ENCODE assay signal across 9 mouse cellular contexts in the genomic region with DNA sequence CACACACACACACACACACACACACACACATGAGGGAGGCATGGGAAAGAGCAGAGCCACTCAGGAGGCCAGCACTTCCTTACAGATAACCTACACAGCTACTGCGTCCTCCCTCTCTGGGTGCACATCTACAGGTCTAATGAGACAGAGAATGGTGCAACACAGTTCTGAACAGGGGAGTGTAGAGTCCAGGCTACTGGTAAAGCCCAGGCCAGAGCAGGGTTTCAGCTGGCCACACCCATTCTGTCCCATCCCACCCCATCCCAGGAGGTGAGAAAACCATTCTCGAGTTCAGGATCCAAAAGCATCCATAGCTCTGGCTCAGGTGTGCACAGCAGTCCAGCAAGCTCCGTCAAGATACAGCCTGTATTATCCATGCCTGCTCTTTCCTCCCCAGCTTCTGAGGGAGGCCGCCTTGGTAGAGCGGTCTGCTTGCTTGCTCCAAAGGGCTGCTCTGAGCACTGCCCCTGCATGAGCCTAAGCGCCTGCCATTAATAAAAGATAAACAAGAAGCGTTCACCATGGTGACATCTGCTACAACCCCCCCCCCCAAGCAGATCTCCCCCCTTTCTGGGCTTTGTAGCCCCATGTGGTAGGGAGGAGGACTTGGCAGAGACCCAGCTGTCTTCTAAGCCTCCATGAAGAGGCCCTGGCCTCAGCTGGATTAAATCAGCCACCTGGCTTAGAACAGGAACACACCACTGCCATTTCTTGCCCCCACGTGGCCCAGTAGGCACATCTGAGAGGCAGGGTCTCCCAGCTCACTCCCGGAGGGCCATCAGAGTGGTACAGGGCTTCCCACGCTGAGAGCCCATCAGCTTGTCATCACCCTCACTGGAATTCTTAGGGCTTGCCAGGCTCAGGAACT.
DNase-seq lines count a peak whose midpoint lies in the region; ATAC-seq lines count a peak whose summit lies in the region.
"Had no signal": no experiment of that assay in that cellular context is flagged by ENCODE, and none has a peak within 500 bp of the region (broad histone marks: within the 10 kb centered on the region; RNA-seq: fewer than 3 reads in every experiment).

No protein-coding gene starts in this region.

- H3K27ac ChIP-seq in hindbrain, embryonic 16.5 days (ENCODE audit: low read depth, low read length), result peak overlapping the region; percentile 20; the same call in 1 of the 2 replicates
- H3K27ac ChIP-seq in midbrain, embryonic 11.5 days (ENCODE audit: low read depth, low read length), result no peak overlapping the region
- H3K27ac ChIP-seq: liver, embryonic 14.5 days had no signal

- WGBS in hindbrain, embryonic 16.5 days, result 27% methylated on average over 10 of the region's 10 CpGs
- 57% methylated on average over 10 of the region's 10 CpGs for WGBS in midbrain, embryonic 11.5 days

- peaks cover 15% of the 10 kb centered on the region for H3K4me1 ChIP-seq in hindbrain, embryonic 16.5 days (ENCODE audit: control insufficient read depth, insufficient read depth, low read depth, low read length)
- H3K4me1 ChIP-seq in midbrain, embryonic 11.5 days (ENCODE audit: control insufficient read depth, insufficient read depth, low read length), result peaks cover 6% of the 10 kb centered on the region

- no peaks in the 10 kb centered on the region for H3K27me3 ChIP-seq in hindbrain, embryonic 16.5 days (replicated peaks; ENCODE audit: control insufficient read depth, insufficient read depth, low read length)
- no peaks in the 10 kb centered on the region for H3K27me3 ChIP-seq in midbrain, embryonic 11.5 days (ENCODE audit: control insufficient read depth, insufficient read depth, low read length)

- no peaks in the 10 kb centered on the region for H3K36me3 ChIP-seq in hindbrain, embryonic 16.5 days (ENCODE audit: control insufficient read depth, insufficient read depth, low read length)
- no peaks in the 10 kb centered on the region for H3K36me3 ChIP-seq in midbrain, embryonic 11.5 days (ENCODE audit: control insufficient read depth, insufficient read depth, low read length)

- no peak overlapping the region for H3K4me3 ChIP-seq in hindbrain, embryonic 16.5 days (ENCODE audit: low read length)
- H3K4me3 ChIP-seq in midbrain, embryonic 11.5 days (ENCODE audit: low read depth, low read length), result no peak overlapping the region

- peak; percentile 44 for DNase-seq in ovary, postnatal 14 days (ENCODE audit: low spot score)
- no peak for DNase-seq in ovary, postnatal 36 days (ENCODE audit: low spot score)
- peak; percentile 55 for DNase-seq in forelimb bud, embryonic 11.5 days (ENCODE audit: low read depth, low spot score)
- DNase-seq in midbrain, embryonic 11.5 days (ENCODE audit: low spot score, missing footprints), result no peak
- no peak for DNase-seq in adrenal gland, adult 2 months
- no peak for DNase-seq in spleen, adult 12 weeks (ENCODE audit: low spot score)

- no peaks in the 10 kb centered on the region for H3K9me3 ChIP-seq in hindbrain, embryonic 16.5 days (ENCODE audit: control insufficient read depth, low read length)
- no peaks in the 10 kb centered on the region for H3K9me3 ChIP-seq in midbrain, embryonic 11.5 days (ENCODE audit: control insufficient read depth, low read length)

- peak overlapping the region; percentile 8; the same call in 1 of the 2 replicates for H3K9ac ChIP-seq in hindbrain, embryonic 16.5 days (ENCODE audit: low read depth, low read length)
- H3K9ac ChIP-seq in midbrain, embryonic 11.5 days (ENCODE audit: low read length), result no peak overlapping the region
- H3K9ac ChIP-seq: liver, embryonic 14.5 days had no signal

- H3K4me2 ChIP-seq in hindbrain, embryonic 16.5 days (ENCODE audit: low read length), result no peak overlapping the region; the same call in 1 of the 2 replicates
- no peak overlapping the region for H3K4me2 ChIP-seq in midbrain, embryonic 11.5 days

- peak; percentile 85 for ATAC-seq in hindbrain, embryonic 16.5 days
- ATAC-seq in midbrain, embryonic 11.5 days (ENCODE audit: low FRiP score), result peak; percentile 83
- ATAC-seq in activated CD4-positive, CD25-positive, alpha-beta regulatory T cell, adult 4 months, result no peak

Comparison
In these comparisons a context has a peak if more than half of its experiments do, and no peak if none do; other contexts are left out.
1. DNase-seq: peak in ovary, postnatal 14 days (single experiment) and forelimb bud, embryonic 11.5 days (single experiment); none in ovary, postnatal 36 days (single experiment), midbrain, embryonic 11.5 days (single experiment), adrenal gland, adult 2 months (single experiment) and spleen, adult 12 weeks (single experiment).